Mouse (Mus musculus) midbrain, embryonic 12.5 days (tissue): ENCODE data around the gene Scamp1. TPM values are rescaled to one million over a fixed set of nuclear protein-coding genes. Genes with fewer than 3 reads are reported as not detected.

ENCODE experiments used
- ATAC-seq: fragments of 200-750 bp; cut with Nextera tagmentation; 2 replicates; pipeline ENCODE4 v1.8.0; 2017; ENCODE audit warnings: low read depth, moderate TSS enrichment, moderate library complexity; ENCODE audit not compliant: low FRiP score
- H3K27ac ChIP-seq: fragments of 300-500 bp; sonication (generic); replicated peaks from 2 replicates; pipeline ENCODE4 v1.5.1; 2016; ENCODE audit warnings: mild to moderate bottlenecking
- H3K27me3 ChIP-seq: fragments of 300-500 bp; sonication (generic); 2 replicates; pipeline ENCODE4 v1.6.1; 2016; ENCODE audit warnings: mild to moderate bottlenecking
- H3K36me3 ChIP-seq: fragments of 300-500 bp; sonication (generic); 2 replicates; pipeline ENCODE4 v1.6.1; 2016
- H3K4me1 ChIP-seq: fragments of 300-500 bp; sonication (generic); 2 replicates; pipeline ENCODE4 v1.6.1; 2016
- H3K4me2 ChIP-seq: fragments of 300-500 bp; sonication (generic); replicated peaks from 2 replicates; pipeline ENCODE4 v1.6.1; 2016; ENCODE audit warnings: mild to moderate bottlenecking, moderate library complexity
- H3K4me3 ChIP-seq: fragments of 300-500 bp; sonication (generic); 2 replicates; pipeline ENCODE4 v1.5.1; 2016; ENCODE audit warnings: mild to moderate bottlenecking
- H3K9ac ChIP-seq: fragments of 300-500 bp; sonication (generic); replicated peaks from 2 replicates; pipeline ENCODE4 v1.6.1; 2016; ENCODE audit warnings: mild to moderate bottlenecking, moderate library complexity
- H3K9me3 ChIP-seq: fragments of 300-500 bp; sonication (generic); 2 replicates; pipeline ENCODE4 v1.6.1; 2016; ENCODE audit warnings: mild to moderate bottlenecking
- WGBS: fragments of 180-500 bp; shearing (Covaris S2); methylation state at CpG from one replicate; pipeline ENCODE4 v1.1.7; 2016; 5-methylcytosine and 5-hydroxymethylcytosine counted together
- polyA plus RNA-seq: library from polyadenylated mRNA; unstranded; fragments of >200 nt; fragmentation: Nextera tagmentation; extraction: Ambion mirVana; gene quantifications from 2 replicates; pipeline ENCODE4 v1.2.1, GENCODE M21; 2016

Gene Scamp1
- polyA plus RNA-seq, 1 experiment from 2014 or later = 64.1 TPM

- WGBS = 40% methylated on average over 7 of the region's 7 CpGs
- H3K27ac ChIP-seq = no peak overlapping the region
- no peak for ATAC-seq
- no peak overlapping the region for H3K9ac ChIP-seq
- H3K4me1 ChIP-seq = no peaks in the 10 kb centered on the region
- H3K4me3 ChIP-seq = no peak overlapping the region
- H3K9me3 ChIP-seq = no peaks in the 10 kb centered on the region
- no peak overlapping the region for H3K4me2 ChIP-seq
- no peaks in the 10 kb centered on the region for H3K27me3 ChIP-seq
- H3K36me3 ChIP-seq = no peaks in the 10 kb centered on the region
Observed at GRCm38 (mm10) chr13:94268201-94268600, 17.5 kb downstream of the Scamp1 start.

DNA sequence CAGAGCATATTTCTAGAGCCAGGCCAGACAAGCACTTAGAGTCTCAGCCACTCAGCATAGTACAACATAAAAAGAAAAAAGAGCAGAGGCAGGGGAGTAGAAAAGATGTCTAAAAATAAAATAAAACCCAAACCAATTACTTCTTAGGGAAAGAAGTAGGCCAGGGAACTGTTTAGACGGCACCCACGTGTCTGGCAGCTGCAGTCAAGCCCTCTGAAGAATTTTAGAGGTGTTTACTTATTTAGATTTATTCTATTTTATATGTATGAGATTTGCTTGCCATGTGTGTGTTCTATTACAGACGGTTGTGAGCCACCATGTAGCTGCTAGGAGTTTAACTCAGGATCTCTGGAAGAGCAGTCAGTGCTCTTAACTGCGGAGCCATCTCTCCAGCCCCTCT, 18.5 kb downstream of the Scamp1 start:
- H3K9ac ChIP-seq = no peak overlapping the region
- no peaks in the 10 kb centered on the region for H3K4me1 ChIP-seq
- no peak for ATAC-seq
- H3K27me3 ChIP-seq = no peaks in the 10 kb centered on the region
- no peak overlapping the region for H3K27ac ChIP-seq
- no peaks in the 10 kb centered on the region for H3K9me3 ChIP-seq
- 75% methylated on average over 4 of the region's 4 CpGs for WGBS
- H3K36me3 ChIP-seq = no peaks in the 10 kb centered on the region
- no peak overlapping the region for H3K4me2 ChIP-seq
- H3K4me3 ChIP-seq = no peak overlapping the region

- Histone ChIP-seq H3K9me3 (no peaks in the 10 kb centered on the region), H3K4me1 (peaks cover 5% of the 10 kb centered on the region; the same call in 1 of the 2 replicates), H3K9ac (no peak overlapping the region), H3K36me3 (no peaks in the 10 kb centered on the region), H3K4me3 (no peak overlapping the region), H3K27ac (no peak overlapping the region), H3K27me3 (no peaks in the 10 kb centered on the region), H3K4me2 (no peak overlapping the region)
- no peak for ATAC-seq
- 90% methylated on average over 6 of the region's 6 CpGs for WGBS
Observed at GRCm38 (mm10) chr13:94266530-94266929, 19.1 kb downstream of the Scamp1 start.

DNA sequence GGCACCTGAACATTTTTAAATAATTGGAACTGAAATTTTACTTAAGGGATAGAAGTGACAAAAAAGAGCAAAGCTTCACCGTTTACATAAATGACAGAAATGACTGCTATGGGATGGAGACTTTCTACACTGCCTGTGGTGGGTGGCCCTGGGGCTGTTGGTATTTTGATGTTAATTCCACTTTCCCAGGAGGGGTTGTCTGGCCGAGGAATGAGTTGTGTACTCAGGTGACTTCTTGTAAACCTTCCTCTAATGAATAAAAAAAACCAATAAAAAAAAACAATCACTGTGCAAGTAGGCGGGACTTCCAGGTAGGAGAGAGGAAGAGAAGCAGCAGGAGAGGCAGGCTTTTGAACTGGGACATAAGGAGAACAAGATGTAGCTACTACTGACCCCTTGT, 20.4 kb downstream of the Scamp1 start:
- ATAC-seq = no peak
- Histone ChIP-seq H3K9me3 (no peaks in the 10 kb centered on the region), H3K27ac (no peak overlapping the region), H3K9ac (no peak overlapping the region), H3K27me3 (no peaks in the 10 kb centered on the region), H3K4me3 (no peak overlapping the region), H3K4me2 (no peak overlapping the region), H3K4me1 (peaks cover 5% of the 10 kb centered on the region; the same call in 1 of the 2 replicates), H3K36me3 (no peaks in the 10 kb centered on the region)
- 69% methylated on average over 3 of the region's 3 CpGs for WGBS

DNA sequence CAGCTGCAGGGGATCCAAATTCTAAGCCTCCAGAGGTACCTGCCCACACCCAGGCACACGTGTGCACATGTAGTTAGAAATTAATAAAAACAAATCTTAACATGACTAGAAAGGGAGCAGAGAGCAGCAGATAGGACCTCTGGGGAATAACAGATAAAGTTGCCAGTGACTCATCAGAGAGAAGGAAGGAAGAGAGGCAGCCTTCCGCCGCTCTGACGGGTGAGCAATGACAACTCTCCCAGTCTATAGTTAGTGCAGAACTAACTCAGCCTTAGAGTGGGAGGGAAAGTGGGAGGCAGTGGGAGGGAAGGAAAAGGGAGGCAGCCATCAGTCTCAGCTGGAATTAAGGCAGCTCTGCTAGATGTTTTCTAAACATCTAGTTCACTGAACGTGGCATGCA, 21.7 kb downstream of the Scamp1 start:
- no peaks in the 10 kb centered on the region for H3K9me3 ChIP-seq
- 89% methylated on average over 5 of the region's 5 CpGs for WGBS
- H3K4me2 ChIP-seq = no peak overlapping the region
- H3K27ac ChIP-seq = no peak overlapping the region
- H3K27me3 ChIP-seq = no peaks in the 10 kb centered on the region
- no peaks in the 10 kb centered on the region for H3K36me3 ChIP-seq
- no peak overlapping the region for H3K4me3 ChIP-seq
- peaks cover 5% of the 10 kb centered on the region; the same call in 1 of the 2 replicates for H3K4me1 ChIP-seq
- no peak overlapping the region for H3K9ac ChIP-seq
- no peak for ATAC-seq

- Histone ChIP-seq H3K27ac (no peak overlapping the region), H3K9ac (no peak overlapping the region), H3K4me2 (no peak overlapping the region), H3K9me3 (no peaks in the 10 kb centered on the region), H3K4me3 (no peak overlapping the region), H3K27me3 (no peaks in the 10 kb centered on the region), H3K36me3 (no peaks in the 10 kb centered on the region), H3K4me1 (peaks cover 5% of the 10 kb centered on the region; the same call in 1 of the 2 replicates)
- 73% methylated on average over 4 of the region's 4 CpGs for WGBS
- no peak for ATAC-seq
Observed at GRCm38 (mm10) chr13:94262551-94262950, 23.1 kb downstream of the Scamp1 start.

DNA sequence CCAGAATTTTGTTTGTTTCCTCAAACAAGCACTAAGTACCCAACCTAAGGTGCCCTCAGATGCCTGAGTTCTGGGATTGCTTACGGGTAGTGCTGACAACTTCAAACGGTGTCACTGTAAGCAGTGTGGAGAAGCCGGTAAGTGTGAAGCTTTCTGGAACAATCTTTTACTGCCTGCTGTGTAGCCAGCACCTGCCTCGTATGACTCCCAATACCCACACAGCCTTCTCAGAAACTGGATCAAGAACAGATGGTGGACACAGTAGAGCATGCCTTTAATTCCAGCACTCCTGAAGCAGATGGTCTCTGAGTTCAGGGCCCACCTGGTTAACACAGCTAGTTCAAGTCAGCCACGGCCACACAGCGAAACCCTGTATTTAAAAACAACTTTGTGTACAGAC, 24.0 kb downstream of the Scamp1 start:
- Histone ChIP-seq H3K9ac (no peak overlapping the region), H3K4me2 (no peak overlapping the region), H3K36me3 (no peaks in the 10 kb centered on the region), H3K27me3 (no peaks in the 10 kb centered on the region), H3K4me3 (no peak overlapping the region), H3K27ac (no peak overlapping the region), H3K4me1 (peaks cover 5% of the 10 kb centered on the region; the same call in 1 of the 2 replicates), H3K9me3 (no peaks in the 10 kb centered on the region)
- no peak for ATAC-seq
- 86% methylated on average over 6 of the region's 6 CpGs for WGBS

GRCm38 (mm10) chr13:94260961-94261360, 24.7 kb downstream of the Scamp1 start:
- H3K27me3 ChIP-seq = no peaks in the 10 kb centered on the region
- H3K9me3 ChIP-seq = no peaks in the 10 kb centered on the region
- no peak overlapping the region for H3K4me2 ChIP-seq
- 85% methylated on average over 8 of the region's 8 CpGs for WGBS
- no peaks in the 10 kb centered on the region for H3K36me3 ChIP-seq
- no peak overlapping the region for H3K27ac ChIP-seq
- peaks cover 5% of the 10 kb centered on the region; the same call in 1 of the 2 replicates for H3K4me1 ChIP-seq
- no peak overlapping the region for H3K9ac ChIP-seq
- H3K4me3 ChIP-seq = no peak overlapping the region
- no peak for ATAC-seq

GRCm38 (mm10) chr13:94259210-94259609, 26.4 kb downstream of the Scamp1 start:
- Histone ChIP-seq H3K4me2 (no peak overlapping the region), H3K9me3 (no peaks in the 10 kb centered on the region), H3K27ac (no peak overlapping the region), H3K9ac (no peak overlapping the region), H3K4me1 (peaks cover 5% of the 10 kb centered on the region; the same call in 1 of the 2 replicates), H3K36me3 (no peaks in the 10 kb centered on the region), H3K4me3 (no peak overlapping the region), H3K27me3 (no peaks in the 10 kb centered on the region)
- no peak for ATAC-seq
- WGBS = 84% methylated on average over 5 of the region's 5 CpGs

DNA sequence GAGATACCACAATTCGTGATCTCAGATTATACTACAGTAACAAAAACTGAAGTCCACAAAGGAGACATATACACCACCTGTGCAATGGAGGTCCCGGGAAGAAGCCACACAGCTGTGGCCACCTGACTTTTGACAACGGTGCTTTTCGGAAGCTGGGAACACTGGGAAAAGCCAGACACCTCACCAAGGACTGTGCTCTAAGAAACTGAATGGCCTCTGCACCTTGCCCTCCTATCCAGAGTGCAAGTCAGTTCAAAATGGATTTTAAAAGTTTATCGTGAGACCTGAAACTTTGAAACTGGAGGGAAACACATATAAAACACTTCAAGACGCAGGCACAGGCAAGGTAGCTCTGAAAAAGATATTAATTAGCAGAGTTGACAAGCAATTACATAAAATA, 27.1 kb downstream of the Scamp1 start:
- Histone ChIP-seq H3K4me2 (no peak overlapping the region), H3K27ac (no peak overlapping the region), H3K36me3 (no peaks in the 10 kb centered on the region), H3K4me1 (peaks cover 5% of the 10 kb centered on the region; the same call in 1 of the 2 replicates), H3K9me3 (no peaks in the 10 kb centered on the region), H3K4me3 (no peak overlapping the region), H3K9ac (no peak overlapping the region), H3K27me3 (no peaks in the 10 kb centered on the region)
- WGBS = 93% methylated on average over 6 of the region's 6 CpGs
- ATAC-seq = no peak

DNA sequence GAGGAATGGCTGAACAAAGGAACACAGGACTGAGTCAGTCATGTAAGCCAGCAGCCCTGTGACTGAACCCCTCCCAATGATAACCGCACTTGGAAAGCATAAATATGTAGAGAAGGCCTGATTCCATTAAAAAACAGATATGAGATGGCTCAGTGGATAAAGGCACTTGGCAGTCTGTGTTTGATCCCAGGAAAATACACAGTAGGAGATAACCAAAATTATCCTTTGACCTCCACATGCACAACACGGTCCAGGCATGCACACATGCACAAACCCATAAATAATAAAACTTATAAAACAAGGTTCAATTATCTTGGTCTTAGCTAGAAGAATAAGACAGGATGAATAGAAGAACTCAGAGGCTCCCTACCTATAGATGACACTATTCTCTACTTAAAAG, 27.9 kb downstream of the Scamp1 start:
- Histone ChIP-seq H3K4me1 (peaks cover 5% of the 10 kb centered on the region; the same call in 1 of the 2 replicates), H3K4me3 (no peak overlapping the region), H3K27ac (no peak overlapping the region), H3K4me2 (no peak overlapping the region), H3K9ac (no peak overlapping the region), H3K36me3 (no peaks in the 10 kb centered on the region), H3K9me3 (no peaks in the 10 kb centered on the region), H3K27me3 (no peaks in the 10 kb centered on the region)
- ATAC-seq = no peak
- WGBS = 73% methylated on average over 2 of the region's 2 CpGs

DNA sequence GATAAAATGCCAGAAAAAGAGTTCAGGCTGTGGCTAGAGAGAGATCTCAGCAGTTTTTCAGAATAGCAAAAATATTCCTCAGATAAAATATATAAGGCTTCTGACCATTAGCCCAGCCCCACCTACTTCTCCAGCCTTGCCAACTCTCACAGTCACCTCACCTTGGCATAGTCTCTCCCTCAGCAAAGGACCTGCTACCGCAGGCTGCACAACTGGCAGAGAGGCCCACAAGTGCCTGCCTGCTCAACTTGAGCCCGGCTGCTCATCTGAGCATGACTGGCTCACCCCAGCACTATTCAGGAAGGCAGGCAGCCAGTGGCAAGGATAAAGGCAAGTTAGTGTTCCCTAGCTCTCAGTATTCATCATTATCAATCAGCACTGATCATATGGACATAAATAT, 30.5 kb downstream of the Scamp1 start:
- H3K4me1 ChIP-seq = no peaks in the 10 kb centered on the region
- WGBS = 93% methylated on average over 2 of the region's 2 CpGs
- no peak for ATAC-seq

DNA sequence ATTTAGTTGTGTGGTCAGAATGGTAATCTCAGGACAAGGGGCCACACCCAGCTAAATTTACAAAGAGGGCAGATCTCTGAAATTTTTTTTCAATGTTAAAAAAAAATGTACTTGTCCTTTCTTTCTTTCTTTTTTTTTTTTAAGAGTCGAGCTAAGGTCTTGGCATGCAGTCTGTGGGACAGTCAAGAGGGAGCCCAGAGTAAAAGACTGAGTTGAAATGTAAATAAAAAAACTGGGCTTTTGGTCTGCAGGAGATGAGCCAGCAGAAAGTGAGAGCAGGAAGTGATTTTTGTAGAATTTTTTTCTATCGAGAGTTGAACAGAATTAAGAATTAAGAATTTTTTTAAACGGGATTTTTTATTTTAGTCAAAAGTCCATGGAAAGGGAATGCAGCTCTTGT, 31.4 kb downstream of the Scamp1 start:
- Histone ChIP-seq H3K36me3 (no peaks in the 10 kb centered on the region), H3K27ac (no peak overlapping the region), H3K4me2 (no peak overlapping the region), H3K9ac (no peak overlapping the region), H3K4me3 (no peak overlapping the region), H3K4me1 (no peaks in the 10 kb centered on the region), H3K27me3 (no peaks in the 10 kb centered on the region), H3K9me3 (no peaks in the 10 kb centered on the region)
- WGBS = 95% methylated on average over 3 of the region's 3 CpGs
- ATAC-seq = no peak

More for the DNA sequence above, 30.5 kb downstream of the Scamp1 start:
- H3K4me3 ChIP-seq = no peak overlapping the region
- H3K27me3 ChIP-seq = no peaks in the 10 kb centered on the region
- H3K9ac ChIP-seq = no peak overlapping the region
- no peaks in the 10 kb centered on the region for H3K36me3 ChIP-seq
- H3K27ac ChIP-seq = no peak overlapping the region
- no peaks in the 10 kb centered on the region for H3K9me3 ChIP-seq
- H3K4me2 ChIP-seq = no peak overlapping the region
